Mouse (Mus musculus): Measurements from ENCODE around the gene Prkg1. TPM values are rescaled to one million over a fixed set of nuclear protein-coding genes. Genes with fewer than 3 reads are reported as not detected.
A peak's percentile ranks its signal among the peaks of the same experiment; 100 is the strongest.
"Not testable (repeated sequence)": the region's sequence is repeated elsewhere in the genome, so short reads cannot be mapped to it uniquely, and the experiment has no call there.

The Prkg1 gene
- polyA plus RNA-seq, 1 experiment: 82.5 TPM

DNA sequence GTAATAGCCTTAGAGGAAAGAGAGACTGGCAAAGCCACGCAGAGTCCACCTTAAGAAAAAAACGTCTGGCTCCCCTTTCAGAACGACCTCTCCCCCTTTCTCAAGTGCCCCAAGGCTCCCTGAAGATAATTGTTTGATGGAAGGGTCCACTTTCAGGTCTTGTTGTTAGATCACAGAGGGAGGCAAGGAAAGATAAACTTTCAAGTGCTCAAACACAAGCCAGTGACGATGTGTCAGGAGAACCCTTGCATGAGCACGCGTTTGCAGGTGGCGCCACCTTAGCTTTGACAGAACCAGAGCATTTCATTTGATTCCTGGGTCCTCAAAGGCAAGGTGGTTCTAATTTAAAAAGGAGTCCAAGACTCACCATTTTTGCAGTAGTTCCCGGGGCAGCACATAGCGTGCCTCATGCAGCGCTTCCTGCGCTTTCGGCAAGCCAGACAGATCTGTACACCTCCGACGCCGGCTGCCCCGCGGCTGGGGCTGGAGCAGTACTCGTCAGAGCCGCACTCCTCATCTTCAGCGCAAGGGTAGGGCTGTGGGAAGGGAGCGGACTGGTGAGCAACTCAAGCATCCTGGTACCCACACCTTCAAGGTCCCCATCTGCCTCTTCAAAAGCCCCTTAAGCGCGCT is 1216.3 kb downstream of the Prkg1 start:
- Histone ChIP-seq H3K27me3 (ENCODE audit: control insufficient read depth, insufficient read depth, low read length) (peaks cover 2% of the 10 kb centered on the region; the same call in 1 of the 2 replicates), H3K27ac (ENCODE audit: control insufficient read depth, insufficient read depth, low read depth, low read length) (no peak overlapping the region), H3K4me1 (ENCODE audit: control insufficient read depth, insufficient read depth, low read length) (peaks cover 5% of the 10 kb centered on the region; the same call in 1 of the 2 replicates), H3K4me3 (ENCODE audit: control insufficient read depth, low read depth, low read length) (no peak overlapping the region), H3K36me3 (ENCODE audit: control insufficient read depth, insufficient read depth, low read length) (no peaks in the 10 kb centered on the region)
- TF ChIP-seq POLR2A (IDR thresholded peaks at IDR 0.05; ENCODE audit: control insufficient read depth, low read depth, low read length) (no peak), CTCF (IDR thresholded peaks at IDR 0.05; ENCODE audit: control insufficient read depth, insufficient read depth, insufficient replicate concordance, low read depth, low read length) (no peak)

DNA sequence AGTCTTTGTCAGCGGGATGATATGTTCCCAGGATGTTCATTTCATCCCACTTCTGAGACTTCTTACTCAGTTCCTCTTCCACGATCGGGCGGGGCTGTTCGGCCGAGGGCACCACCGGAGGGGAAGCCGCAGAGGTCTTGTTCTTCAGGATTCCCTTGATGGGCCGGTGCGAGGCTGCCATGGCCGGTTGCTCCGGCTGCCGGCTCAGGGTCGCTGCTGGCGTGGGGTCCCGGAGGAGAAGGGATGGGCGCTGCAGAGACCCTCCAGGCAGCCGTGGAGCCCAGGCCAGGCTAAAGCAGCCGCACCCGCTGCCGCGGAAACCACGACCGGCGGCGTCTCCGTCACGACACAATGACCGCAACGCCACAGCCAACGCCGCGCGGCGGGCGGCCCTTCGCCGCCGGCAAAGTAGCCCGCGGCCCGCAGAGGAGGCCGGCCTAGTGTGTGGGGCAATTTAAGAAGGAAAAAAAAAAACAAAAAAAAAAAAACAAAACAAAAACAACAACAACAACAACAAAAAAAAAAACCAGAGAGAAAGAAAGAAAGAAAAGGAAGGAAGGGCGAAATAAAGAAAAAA is 1225.4 kb downstream of the Prkg1 start:
- H3K4me1 ChIP-seq (ENCODE audit: control insufficient read depth, insufficient read depth, low read length); H3K36me3 ChIP-seq (ENCODE audit: control insufficient read depth, insufficient read depth, low read length); H3K27me3 ChIP-seq (ENCODE audit: control insufficient read depth, insufficient read depth, low read length): not testable (repeated sequence)
- peak; percentile 49 for TF ChIP-seq POLR2A (IDR thresholded peaks at IDR 0.05; ENCODE audit: control insufficient read depth, low read depth, low read length)
- H3K27ac ChIP-seq (ENCODE audit: control insufficient read depth, insufficient read depth, low read depth, low read length): peak overlapping the region; percentile 91
- peak overlapping the region; percentile 84 for H3K4me3 ChIP-seq (ENCODE audit: control insufficient read depth, low read depth, low read length)

DNA sequence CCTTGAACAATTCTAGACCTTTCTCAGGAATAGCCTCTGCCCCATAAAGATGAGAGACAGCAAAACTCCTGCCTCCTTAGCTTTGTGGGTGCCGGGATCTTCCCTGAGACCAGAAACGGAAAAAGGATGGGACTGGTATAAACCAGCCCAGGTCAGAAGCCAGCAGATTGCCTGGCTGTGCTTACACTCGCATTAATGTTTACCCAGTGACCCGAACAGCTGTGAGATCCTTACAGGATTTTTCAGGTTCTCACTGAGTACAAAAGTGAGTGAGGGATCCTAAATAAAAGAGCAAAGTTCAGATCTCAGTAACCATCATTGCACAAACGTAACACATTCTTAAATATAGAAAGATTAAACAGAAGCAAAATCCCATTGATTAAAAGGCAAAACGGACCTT is 1248.1 kb downstream of the Prkg1 start:
- no peaks in the 10 kb centered on the region; the same call in 1 of the 2 replicates for H3K4me1 ChIP-seq (ENCODE audit: control insufficient read depth, insufficient read depth, low read length)
- no peaks in the 10 kb centered on the region for H3K36me3 ChIP-seq (ENCODE audit: control insufficient read depth, insufficient read depth, low read length)
- no peaks in the 10 kb centered on the region for H3K27me3 ChIP-seq (ENCODE audit: control insufficient read depth, insufficient read depth, low read length)
- TF ChIP-seq CTCF (IDR thresholded peaks at IDR 0.05; ENCODE audit: control insufficient read depth, insufficient read depth, insufficient replicate concordance, low read depth, low read length) (no peak), POLR2A (IDR thresholded peaks at IDR 0.05; ENCODE audit: control insufficient read depth, low read depth, low read length) (no peak)
- H3K4me3 ChIP-seq (ENCODE audit: control insufficient read depth, low read depth, low read length): no peak overlapping the region
- no peak overlapping the region for H3K27ac ChIP-seq (ENCODE audit: control insufficient read depth, insufficient read depth, low read depth, low read length)

Other genes with a start within 250 kb of the Prkg1 start
- 1.3 and 1.8 TPM in 2 replicates for gene A1cf, start 103.7 kb upstream of the Prkg1 start, polyA plus RNA-seq (2012; rRNA removed)